Mouse (Mus musculus): Measurements from ENCODE around the gene Ccl27a.
"Not testable (repeated sequence)": the region's sequence is repeated elsewhere in the genome, so short reads cannot be mapped to it uniquely, and the experiment has no call there.

- not testable (repeated sequence) for TF ChIP-seq CTCF (IDR thresholded peaks at IDR 0.05; ENCODE audit: control insufficient read depth, insufficient read depth, low read length); POLR2A (IDR thresholded peaks at IDR 0.05; ENCODE audit: borderline replicate concordance, control insufficient read depth, low read depth, low read length)
These were observed 459 bp upstream of the Ccl27a start for GRCm38 (mm10) chr4:41774506-41774905.
